Mouse (Mus musculus) brain, embryonic 18.5 days (tissue): ENCODE measurements around the gene Fbxw28.
"Not testable (repeated sequence)": the region's sequence is repeated elsewhere in the genome, so short reads cannot be mapped to it uniquely, and the experiment has no call there.

Source experiments
- DNase-seq: peaks from one replicate; pipeline ENCODE4 v3.0.0-alpha.2; 2012; ENCODE audit warnings: low read depth, low spot score

Fbxw28 gene

DNA sequence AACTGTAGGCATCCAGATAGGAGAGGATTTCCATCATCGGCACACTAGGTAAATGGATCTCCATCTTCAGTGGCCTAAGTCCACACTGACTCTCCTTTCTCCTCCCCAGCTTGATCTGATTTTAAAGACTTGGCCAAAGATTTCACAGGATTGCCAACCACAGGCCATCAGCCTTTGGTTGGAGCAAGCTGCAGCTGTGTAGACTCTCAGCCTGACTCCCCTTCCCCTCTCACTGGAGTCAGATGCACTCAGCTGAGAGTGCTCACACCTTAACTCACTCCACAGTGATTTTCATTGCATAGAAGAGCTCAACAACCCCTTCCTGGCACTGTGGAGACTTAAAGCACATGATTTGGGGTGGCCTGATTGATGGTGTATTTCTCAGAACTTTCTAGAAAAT, at the start of gene Fbxw28:
Gene Fbxw28 (minus strand): TSS at position 101 of the 400 bp plus-strand sequence.
- not testable (repeated sequence) for DNase-seq

DNA sequence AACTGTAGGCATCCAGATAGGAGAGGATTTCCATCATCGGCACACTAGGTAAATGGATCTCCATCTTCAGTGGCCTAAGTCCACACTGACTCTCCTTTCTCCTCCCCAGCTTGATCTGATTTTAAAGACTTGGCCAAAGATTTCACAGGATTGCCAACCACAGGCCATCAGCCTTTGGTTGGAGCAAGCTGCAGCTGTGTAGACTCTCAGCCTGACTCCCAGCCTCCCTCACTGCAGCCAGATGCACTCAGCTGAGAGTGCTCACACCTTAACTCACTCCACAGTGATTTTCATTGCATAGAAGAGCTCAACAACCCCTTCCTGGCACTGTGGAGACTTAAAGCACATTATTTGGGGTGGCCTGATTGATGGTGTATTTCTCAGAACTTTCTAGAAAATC, 51.9 kb downstream of the Fbxw28 start, which contains the start of gene Fbxw14:
Gene Fbxw14 (minus strand): TSS at position 101 of the 400 bp plus-strand sequence.
- not testable (repeated sequence) for DNase-seq
